Mouse (Mus musculus) lung, embryonic 16.5 days (tissue): Measurements from ENCODE around the gene Dennd2a. TPM values are rescaled to one million over a fixed set of nuclear protein-coding genes. Genes with fewer than 3 reads are reported as not detected.

ENCODE experiments used
- ATAC-seq: fragments of 200-750 bp; cut with Nextera tagmentation; 2 replicates; pipeline ENCODE4 v1.8.0; 2017; ENCODE audit warnings: low read depth, mild to moderate bottlenecking, moderate library complexity
- H3K27ac ChIP-seq: fragments of 300-500 bp; sonication (generic); 2 replicates; pipeline ENCODE4 v1.5.1; 2014; ENCODE audit warnings: mild to moderate bottlenecking, control low read depth, low read length
- H3K27me3 ChIP-seq: fragments of 300-500 bp; sonication (generic); 2 replicates; pipeline ENCODE4 v1.6.1; 2014; ENCODE audit warnings: low read depth, low read length, mixed read lengths; ENCODE audit not compliant: control insufficient read depth, insufficient read depth
- H3K36me3 ChIP-seq: fragments of 300-500 bp; sonication (generic); 2 replicates; pipeline ENCODE4 v1.6.1; 2014; ENCODE audit warnings: low read length; ENCODE audit not compliant: control insufficient read depth, insufficient read depth
- H3K4me1 ChIP-seq: fragments of 300-500 bp; sonication (generic); replicated peaks from 2 replicates; pipeline ENCODE4 v1.6.1; 2014; ENCODE audit warnings: low read length, mixed read lengths; ENCODE audit not compliant: control insufficient read depth, insufficient read depth
- H3K4me2 ChIP-seq: fragments of 300-500 bp; sonication (generic); 2 replicates; pipeline ENCODE4 v1.6.1; 2014; ENCODE audit warnings: low read depth, low read length, control low read depth
- H3K4me3 ChIP-seq: fragments of 300-500 bp; sonication (generic); 2 replicates; pipeline ENCODE4 v1.5.1; 2014; ENCODE audit warnings: mild to moderate bottlenecking, low read length, control low read depth
- H3K9ac ChIP-seq: fragments of 300-500 bp; sonication (generic); 2 replicates; pipeline ENCODE4 v1.6.1; 2014; ENCODE audit warnings: low read length, control low read depth
- H3K9me3 ChIP-seq: fragments of 300-500 bp; sonication (generic); 2 replicates; pipeline ENCODE4 v1.6.1; 2016; ENCODE audit warnings: low read length; ENCODE audit not compliant: control insufficient read depth
- WGBS: fragments of 180-500 bp; shearing (Covaris S2); extraction: QIAGEN DNeasy Blood & Tissue Kit; methylation state at CpG from one replicate; pipeline ENCODE4 v1.1.7; 2014; 5-methylcytosine and 5-hydroxymethylcytosine counted together
- polyA plus RNA-seq: library from polyadenylated mRNA; unstranded; fragments of >200 nt; fragmentation: Nextera tagmentation; extraction: Ambion mirVana; gene quantifications from 2 replicates; pipeline ENCODE4 v1.2.1, GENCODE M21; 2015

Gene Dennd2a
- polyA plus RNA-seq, 1 experiment from 2014 or later = 17.3 TPM

DNA sequence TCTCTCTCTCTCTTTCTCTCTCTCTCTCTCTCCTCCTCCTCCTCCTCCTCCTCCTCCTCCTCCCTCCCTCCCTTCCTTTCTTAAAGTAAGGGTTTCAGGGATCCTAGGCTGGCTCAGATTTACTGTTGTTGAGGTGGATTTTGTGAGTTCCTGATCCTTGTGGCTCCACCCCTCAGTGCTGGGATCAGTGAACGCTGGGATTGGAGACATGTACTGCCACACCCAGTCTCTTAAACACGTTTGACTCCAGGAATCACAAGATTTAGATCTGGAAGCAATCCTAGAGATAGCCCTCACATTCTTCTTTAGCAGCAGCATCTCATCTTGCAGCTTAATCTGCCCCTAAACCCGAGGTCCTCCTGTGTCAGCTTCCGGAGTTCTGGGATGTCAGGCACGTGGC lies 84.8 kb downstream of the Dennd2a start:
- no peak for ATAC-seq
- H3K9ac ChIP-seq = no peak overlapping the region
- no peak overlapping the region for H3K4me3 ChIP-seq
- H3K9me3 ChIP-seq = no peaks in the 10 kb centered on the region
- WGBS = 64% methylated on average over 5 of the region's 5 CpGs
- H3K36me3 ChIP-seq = peaks cover 15% of the 10 kb centered on the region
- H3K27ac ChIP-seq = no peak overlapping the region
- H3K4me1 ChIP-seq = peaks cover 19% of the 10 kb centered on the region
- H3K4me2 ChIP-seq = no peak overlapping the region
- H3K27me3 ChIP-seq = no peaks in the 10 kb centered on the region

DNA sequence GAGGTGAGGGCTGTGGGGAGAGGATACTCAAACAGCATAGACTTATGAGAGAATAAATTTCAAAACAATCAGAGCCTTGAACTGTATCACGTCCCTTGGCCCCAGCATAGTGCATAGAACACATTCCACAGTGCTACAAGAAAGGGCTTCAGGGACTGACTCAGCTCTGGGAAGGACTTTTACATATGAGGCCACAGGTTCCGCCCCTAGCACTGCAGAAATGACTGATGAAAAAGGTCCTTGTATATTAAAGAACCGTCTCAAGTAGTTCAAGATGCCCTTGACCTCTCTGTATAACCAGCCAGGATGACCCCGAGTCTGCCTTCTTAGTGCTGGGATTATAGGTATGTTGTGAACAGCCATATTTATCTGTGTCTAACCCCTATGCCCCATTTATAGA lies 85.4 kb downstream of the Dennd2a start:
- no peak overlapping the region for H3K9ac ChIP-seq
- peak; percentile 64 for ATAC-seq
- peaks cover 15% of the 10 kb centered on the region for H3K36me3 ChIP-seq
- peaks cover 15% of the 10 kb centered on the region for H3K4me1 ChIP-seq
- no peaks in the 10 kb centered on the region for H3K27me3 ChIP-seq
- no peaks in the 10 kb centered on the region for H3K9me3 ChIP-seq
- no peak overlapping the region for H3K4me3 ChIP-seq
- no peak overlapping the region for H3K27ac ChIP-seq
- H3K4me2 ChIP-seq = no peak overlapping the region
- 53% methylated on average over 4 of the region's 4 CpGs for WGBS

DNA sequence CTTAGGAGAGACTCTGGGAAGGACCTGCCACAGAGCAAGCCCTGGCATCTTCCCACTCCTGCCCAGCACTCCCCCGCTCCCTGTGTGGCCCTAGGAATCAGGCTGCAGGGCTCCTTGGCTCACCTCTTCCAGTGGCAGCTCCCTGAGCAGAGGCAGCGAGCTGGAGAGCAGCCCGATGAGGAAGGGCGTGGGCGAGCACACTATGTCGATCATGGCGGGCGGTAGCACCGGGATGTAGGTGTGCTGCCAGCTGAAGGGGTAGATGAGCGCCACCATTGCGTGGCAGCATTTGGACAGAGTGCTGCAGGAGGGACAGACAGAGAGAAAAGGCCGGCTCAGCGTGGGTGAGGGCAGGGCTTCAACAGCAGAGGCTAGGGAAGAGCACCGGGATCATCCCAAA lies 87.6 kb downstream of the Dennd2a start:
- no peak overlapping the region for H3K4me2 ChIP-seq
- peaks cover 15% of the 10 kb centered on the region for H3K36me3 ChIP-seq
- no peaks in the 10 kb centered on the region for H3K27me3 ChIP-seq
- no peaks in the 10 kb centered on the region for H3K9me3 ChIP-seq
- no peak overlapping the region for H3K27ac ChIP-seq
- peaks cover 9% of the 10 kb centered on the region for H3K4me1 ChIP-seq
- WGBS = 93% methylated on average over 14 of the region's 14 CpGs
- ATAC-seq = no peak
- H3K9ac ChIP-seq = no peak overlapping the region
- H3K4me3 ChIP-seq = no peak overlapping the region

DNA sequence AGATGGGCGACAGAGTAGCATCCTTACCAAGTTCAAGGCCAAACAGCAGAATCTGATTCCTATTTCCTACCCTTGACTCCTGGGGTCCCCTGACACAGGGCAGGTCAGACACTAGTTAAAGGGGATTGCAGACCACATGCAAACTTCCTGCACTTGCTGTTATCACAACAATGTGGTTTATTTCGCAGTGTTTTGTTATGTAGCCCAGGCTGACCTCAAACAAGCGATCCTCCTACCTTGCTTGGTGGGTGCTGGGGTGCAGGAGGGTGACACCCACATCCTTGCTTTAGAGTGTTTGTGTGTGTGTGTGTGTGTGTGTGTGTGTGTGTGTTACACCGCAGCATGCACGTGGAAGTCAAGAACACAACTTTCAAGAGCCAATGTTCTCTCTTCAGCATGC lies 88.2 kb downstream of the Dennd2a start:
- Histone ChIP-seq H3K9me3 (no peaks in the 10 kb centered on the region), H3K36me3 (peaks cover 15% of the 10 kb centered on the region), H3K27ac (no peak overlapping the region), H3K9ac (no peak overlapping the region), H3K4me2 (no peak overlapping the region), H3K27me3 (no peaks in the 10 kb centered on the region), H3K4me1 (peaks cover 5% of the 10 kb centered on the region), H3K4me3 (no peak overlapping the region)
- no peak for ATAC-seq
- 88% methylated on average over 5 of the region's 5 CpGs for WGBS

DNA sequence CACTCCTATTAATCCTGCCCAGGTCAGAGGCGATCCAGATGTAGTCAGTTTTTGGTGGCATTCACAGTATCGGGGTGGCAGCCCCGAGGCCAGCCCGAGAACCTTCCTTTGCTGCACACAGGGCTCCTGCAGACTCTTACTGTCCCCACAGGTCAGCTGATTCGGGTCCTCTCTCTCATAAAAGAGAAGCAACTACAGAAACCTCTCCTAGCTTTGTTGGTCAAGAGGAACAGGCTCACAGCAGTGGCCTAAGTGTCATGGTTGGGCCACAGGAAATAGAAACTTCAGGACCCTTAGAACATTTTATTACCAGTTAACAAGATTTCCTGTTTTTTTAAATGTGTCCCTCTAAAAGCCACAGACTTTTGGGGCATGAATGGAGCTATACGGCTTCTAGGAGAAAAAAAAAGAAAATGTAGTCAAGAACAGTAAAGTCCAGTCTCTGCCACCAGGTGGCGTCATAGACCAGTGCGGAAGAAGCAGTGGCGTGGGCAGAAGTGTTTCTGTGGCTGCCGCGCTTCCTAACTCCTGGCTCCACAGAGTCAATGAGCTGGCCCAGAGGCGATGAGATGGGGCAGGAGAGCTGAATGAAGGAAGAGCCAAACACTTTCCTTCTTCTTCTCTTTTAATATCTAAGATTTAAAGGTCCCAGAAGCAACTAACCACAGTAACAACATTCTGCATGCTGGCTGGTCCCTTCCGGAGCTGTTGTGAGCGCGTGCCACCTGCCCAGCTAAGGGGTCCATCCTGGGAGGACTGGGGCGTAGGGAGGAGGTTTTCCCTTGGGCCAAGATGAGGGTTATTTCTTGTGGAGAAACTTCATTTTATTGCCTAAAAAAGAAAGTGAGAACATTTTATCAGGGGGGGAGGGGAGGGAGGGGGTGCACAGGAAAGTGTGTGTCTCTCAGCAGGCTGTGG lies 94.8 kb downstream of the Dennd2a start:
- Histone ChIP-seq H3K27me3 (no peaks in the 10 kb centered on the region), H3K4me2 (no peak overlapping the region), H3K27ac (no peak overlapping the region), H3K4me1 (no peaks in the 10 kb centered on the region), H3K4me3 (no peak overlapping the region), H3K9ac (no peak overlapping the region), H3K9me3 (peaks cover 3% of the 10 kb centered on the region), H3K36me3 (peaks cover 9% of the 10 kb centered on the region)
- WGBS = 50% methylated on average over 16 of the region's 16 CpGs
- ATAC-seq = peak; percentile 70; the same call in 1 of the 2 replicates

DNA sequence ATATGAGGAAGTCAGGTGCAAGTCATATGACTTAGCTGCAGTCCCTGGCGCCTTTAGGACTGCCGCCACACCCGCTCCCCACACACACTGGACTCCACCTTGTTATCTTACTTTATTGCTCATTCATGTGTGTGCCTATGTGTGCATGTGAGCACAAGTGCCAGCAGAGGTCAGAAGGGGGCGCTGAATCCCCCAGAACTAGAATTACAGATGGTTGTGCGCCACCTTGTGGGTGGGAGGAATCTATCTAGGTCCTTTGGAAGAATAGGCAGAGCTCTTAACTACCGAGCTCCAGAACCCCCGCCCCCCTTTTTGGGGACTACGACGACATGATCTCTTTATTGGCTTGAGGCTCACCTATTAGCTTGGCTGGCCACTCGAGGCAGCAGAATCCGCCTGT lies 97.6 kb downstream of the Dennd2a start:
- H3K4me3 ChIP-seq = no peak overlapping the region
- peaks cover 3% of the 10 kb centered on the region for H3K9me3 ChIP-seq
- no peaks in the 10 kb centered on the region for H3K27me3 ChIP-seq
- no peak overlapping the region for H3K4me2 ChIP-seq
- H3K36me3 ChIP-seq = peaks cover 8% of the 10 kb centered on the region
- ATAC-seq = no peak
- no peaks in the 10 kb centered on the region for H3K4me1 ChIP-seq
- no peak overlapping the region for H3K9ac ChIP-seq
- WGBS = 93% methylated on average over 11 of the region's 11 CpGs
- H3K27ac ChIP-seq = no peak overlapping the region

DNA sequence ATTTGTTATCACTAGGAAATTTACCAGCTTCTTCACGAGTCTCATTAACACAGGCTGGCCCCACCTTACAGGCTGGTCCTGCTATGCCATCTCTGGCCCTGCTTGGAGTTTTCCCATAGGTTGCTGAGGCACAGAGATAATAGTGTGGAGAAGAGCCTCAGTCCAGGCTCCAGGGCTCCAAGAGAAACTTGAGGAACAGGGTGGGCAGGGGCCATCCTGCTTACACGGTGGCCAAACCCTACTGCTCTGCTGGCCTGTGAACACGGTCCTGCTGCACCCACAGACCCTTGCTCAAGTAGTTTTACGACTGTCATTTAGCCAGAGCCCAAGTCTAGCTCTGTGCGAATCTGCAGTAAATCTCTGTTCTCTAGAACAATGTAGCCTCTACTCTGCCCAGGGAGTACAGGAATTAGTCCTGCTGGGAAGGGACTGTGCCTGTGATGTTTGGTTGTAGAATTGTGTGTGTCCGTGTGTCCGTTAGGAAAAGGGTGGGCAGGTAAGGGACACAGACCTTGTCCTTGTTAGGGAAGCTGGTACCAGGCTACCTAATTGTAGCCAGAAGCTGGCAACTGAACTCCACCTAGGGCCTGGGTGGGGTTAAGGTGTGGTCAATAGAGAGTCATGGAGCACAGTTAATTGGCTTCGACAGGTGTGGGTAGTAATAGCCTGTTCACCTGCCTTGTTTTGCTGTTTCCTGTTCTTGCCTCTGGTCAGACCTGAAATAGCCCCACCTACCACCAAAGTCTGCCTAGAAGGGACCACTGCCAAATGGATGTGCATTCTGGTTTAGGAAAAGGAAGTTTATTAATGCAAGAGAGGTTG lies 102.1 kb downstream of the Dennd2a start:
- peaks cover 3% of the 10 kb centered on the region for H3K36me3 ChIP-seq

DNA sequence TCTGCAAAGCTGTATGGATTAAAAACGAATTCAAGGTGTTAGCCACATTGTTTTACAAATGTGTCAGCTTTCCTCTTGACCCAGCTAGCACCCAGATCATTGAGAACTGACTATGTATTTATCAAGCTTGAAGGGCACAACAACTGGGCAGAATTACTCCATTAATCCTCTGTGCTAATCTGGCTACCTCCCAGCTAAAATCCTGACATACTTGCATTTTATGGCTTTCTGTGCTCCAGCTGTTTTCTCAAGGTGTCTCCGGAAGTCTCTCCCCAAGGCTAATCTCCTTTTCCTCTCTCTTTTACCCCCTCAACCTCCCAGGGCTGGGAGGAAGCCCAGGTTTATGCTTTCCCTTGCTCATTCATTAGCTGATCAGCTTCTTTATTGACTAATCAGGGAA lies 103.1 kb downstream of the Dennd2a start:
- H3K4me2 ChIP-seq = no peak overlapping the region
- no peaks in the 10 kb centered on the region for H3K36me3 ChIP-seq
- H3K9me3 ChIP-seq = no peaks in the 10 kb centered on the region
- no peak overlapping the region for H3K4me3 ChIP-seq
- H3K9ac ChIP-seq = no peak overlapping the region
- 53% methylated on average over 2 of the region's 2 CpGs for WGBS
- no peak overlapping the region for H3K27ac ChIP-seq
- H3K27me3 ChIP-seq = no peaks in the 10 kb centered on the region
- H3K4me1 ChIP-seq = no peaks in the 10 kb centered on the region
- no peak for ATAC-seq

More for the DNA sequence above, 102.1 kb downstream of the Dennd2a start:
- ATAC-seq = no peak
- no peak overlapping the region for H3K4me3 ChIP-seq
- no peaks in the 10 kb centered on the region for H3K27me3 ChIP-seq
- no peak overlapping the region for H3K27ac ChIP-seq
- no peak overlapping the region for H3K9ac ChIP-seq
- no peak overlapping the region for H3K4me2 ChIP-seq
- WGBS = 72% methylated on average over 8 of the region's 8 CpGs
- H3K9me3 ChIP-seq = peaks cover 3% of the 10 kb centered on the region
- no peaks in the 10 kb centered on the region for H3K4me1 ChIP-seq

DNA sequence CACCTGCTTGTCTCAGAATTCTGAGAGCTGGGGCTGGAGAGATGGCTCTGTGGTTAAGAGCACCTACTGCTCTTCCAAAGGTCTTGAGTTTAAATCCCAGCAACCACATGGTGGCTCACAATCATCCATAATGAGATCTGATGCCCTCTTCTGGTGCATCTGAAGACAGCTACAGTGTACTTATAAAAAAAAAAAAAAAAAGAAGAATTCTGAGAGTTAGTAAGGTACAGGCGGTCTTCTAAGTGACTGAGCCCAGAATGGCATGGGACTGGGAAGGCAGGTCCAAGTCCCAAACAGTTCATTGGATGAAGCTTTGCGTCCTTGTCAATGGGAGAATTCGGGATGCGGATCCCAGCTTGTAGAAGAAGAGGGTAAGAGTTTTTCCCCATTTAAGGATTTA lies 104.1 kb downstream of the Dennd2a start:
- no peak for ATAC-seq
- H3K27ac ChIP-seq = no peak overlapping the region
- H3K36me3 ChIP-seq = no peaks in the 10 kb centered on the region
- H3K4me1 ChIP-seq = no peaks in the 10 kb centered on the region
- no peaks in the 10 kb centered on the region for H3K27me3 ChIP-seq
- H3K9ac ChIP-seq = no peak overlapping the region
- H3K9me3 ChIP-seq = no peaks in the 10 kb centered on the region
- no peak overlapping the region for H3K4me2 ChIP-seq
- WGBS = 84% methylated on average over 4 of the region's 4 CpGs
- no peak overlapping the region for H3K4me3 ChIP-seq
